Mouse (Mus musculus) forelimb bud, embryonic 11.5 days (tissue): ENCODE results near the gene Zmynd15.
"Not testable (repeated sequence)": the region's sequence is repeated elsewhere in the genome, so short reads cannot be mapped to it uniquely, and the experiment has no call there.

Experiments
- DNase-seq: peaks from one replicate; pipeline ENCODE4 v3.0.0-alpha.2; 2012; ENCODE audit warnings: low read depth, low spot score

Zmynd15 gene

GRCm38 (mm10) chr11:70447373-70447772, 11.9 kb upstream of the Zmynd15 start:
- DNase-seq: no peak

- DNase-seq: no peak
Measured at GRCm38 (mm10) chr11:70450926-70451325, 8.3 kb upstream of the Zmynd15 start.

- peak; percentile 96 for DNase-seq
Measured at GRCm38 (mm10) chr11:70451797-70452498, 7.3 kb upstream of the Zmynd15 start, which contains the start of gene Med11. Med11 (plus strand) TSS chr11:70451919.

- no peak for DNase-seq
Measured at GRCm38 (mm10) chr11:70453261-70454044, 5.8 kb upstream of the Zmynd15 start.

GRCm38 (mm10) chr11:70459601-70460101, 418 bp downstream of the Zmynd15 start, which contains the start of gene Cxcl16:
Cxcl16 (minus strand) TSS chr11:70459984.
- DNase-seq: no peak

GRCm38 (mm10) chr11:70463970-70464369, 4.7 kb downstream of the Zmynd15 start:
- no peak for DNase-seq

- no peak for DNase-seq
Measured at GRCm38 (mm10) chr11:70465211-70465610, 6.0 kb downstream of the Zmynd15 start.

- no peak for DNase-seq
Measured at GRCm38 (mm10) chr11:70465824-70466223, 6.6 kb downstream of the Zmynd15 start.

GRCm38 (mm10) chr11:70467902-70468619, 8.8 kb downstream of the Zmynd15 start:
- DNase-seq: no peak

- DNase-seq: no peak
Measured at GRCm38 (mm10) chr11:70469764-70470163, 10.5 kb downstream of the Zmynd15 start.

- no peak for DNase-seq
Measured at GRCm38 (mm10) chr11:70472716-70473115, 13.5 kb downstream of the Zmynd15 start.

- not testable (repeated sequence) for DNase-seq
Measured at GRCm38 (mm10) chr11:70473291-70473690, 14.1 kb downstream of the Zmynd15 start.

GRCm38 (mm10) chr11:70474872-70475534, 15.8 kb downstream of the Zmynd15 start:
- DNase-seq: no peak

- DNase-seq: no peak
Measured at GRCm38 (mm10) chr11:70485498-70485897, 26.3 kb downstream of the Zmynd15 start.

GRCm38 (mm10) chr11:70487816-70488215, 28.6 kb downstream of the Zmynd15 start:
- DNase-seq: no peak

- DNase-seq: no peak
Measured at GRCm38 (mm10) chr11:70489138-70489537, 29.9 kb downstream of the Zmynd15 start.

- DNase-seq: no peak
Measured at GRCm38 (mm10) chr11:70489684-70490083, 30.5 kb downstream of the Zmynd15 start.

GRCm38 (mm10) chr11:70499566-70500475, 40.6 kb downstream of the Zmynd15 start:
- DNase-seq: no peak

- DNase-seq: no peak
Measured at GRCm38 (mm10) chr11:70500476-70500812, 41.2 kb downstream of the Zmynd15 start.

GRCm38 (mm10) chr11:70502018-70502417, 42.8 kb downstream of the Zmynd15 start:
- DNase-seq: no peak
